Mouse (Mus musculus) CD4-positive, CD25-positive, alpha-beta regulatory T cell, adult 2 months (primary cell): Measurements from ENCODE around the gene Piwil1.
"Not testable (repeated sequence)": the region's sequence is repeated elsewhere in the genome, so short reads cannot be mapped to it uniquely, and the experiment has no call there.

Experiments
- DNase-seq: peaks from one replicate; pipeline ENCODE4 v3.0.0-alpha.2; 2012; ENCODE audit warnings: low read depth, low spot score

Piwil1 gene

GRCm38 (mm10) chr5:128710596-128710995 is 8.3 kb downstream of the Piwil1 start:
- no peak for DNase-seq

GRCm38 (mm10) chr5:128711847-128712246 is 9.5 kb downstream of the Piwil1 start:
- DNase-seq = no peak

- no peak for DNase-seq
Measured at GRCm38 (mm10) chr5:128715171-128715570, 12.8 kb downstream of the Piwil1 start.

GRCm38 (mm10) chr5:128720461-128720860 is 18.1 kb downstream of the Piwil1 start:
- not testable (repeated sequence) for DNase-seq

- no peak for DNase-seq
Measured at GRCm38 (mm10) chr5:128729341-128729740, 27.0 kb downstream of the Piwil1 start.

GRCm38 (mm10) chr5:128730634-128731033 is 28.3 kb downstream of the Piwil1 start:
- no peak for DNase-seq

- no peak for DNase-seq
Measured at GRCm38 (mm10) chr5:128732416-128733014, 30.2 kb downstream of the Piwil1 start.

GRCm38 (mm10) chr5:128733955-128734354 is 31.6 kb downstream of the Piwil1 start:
- peak; percentile 31 for DNase-seq

- no peak for DNase-seq
Measured at GRCm38 (mm10) chr5:128735921-128736320, 33.6 kb downstream of the Piwil1 start.

GRCm38 (mm10) chr5:128739168-128739837 is 37.0 kb downstream of the Piwil1 start:
- DNase-seq = no peak

- DNase-seq = no peak
Measured at GRCm38 (mm10) chr5:128739838-128740171, 37.5 kb downstream of the Piwil1 start.

- DNase-seq = no peak
Measured at GRCm38 (mm10) chr5:128744351-128744750, 42.0 kb downstream of the Piwil1 start.

- no peak for DNase-seq
Measured at GRCm38 (mm10) chr5:128745206-128745605, 42.9 kb downstream of the Piwil1 start.

- no peak for DNase-seq
Measured at GRCm38 (mm10) chr5:128746261-128746660, 43.9 kb downstream of the Piwil1 start.

GRCm38 (mm10) chr5:128761118-128761517 is 58.8 kb downstream of the Piwil1 start:
- no peak for DNase-seq

- no peak for DNase-seq
Measured at GRCm38 (mm10) chr5:128769026-128769631, 66.8 kb downstream of the Piwil1 start.

- DNase-seq = no peak
Measured at GRCm38 (mm10) chr5:128776386-128776785, 74.1 kb downstream of the Piwil1 start.

GRCm38 (mm10) chr5:128781621-128782020 is 79.3 kb downstream of the Piwil1 start:
- no peak for DNase-seq

GRCm38 (mm10) chr5:128800592-128800991 is 98.3 kb downstream of the Piwil1 start:
- DNase-seq = no peak
